Mouse (Mus musculus) hindlimb bud, embryonic 11.5 days (tissue): ENCODE measurements around the gene Tradd.
A peak's percentile ranks its signal among the peaks of the same experiment; 100 is the strongest.

Source experiments
- DNase-seq: peaks from one replicate; pipeline ENCODE4 v3.0.0-alpha.2; 2012; ENCODE audit warnings: low read depth, low spot score; ENCODE audit errors: extremely low spot score

Tradd gene

DNA sequence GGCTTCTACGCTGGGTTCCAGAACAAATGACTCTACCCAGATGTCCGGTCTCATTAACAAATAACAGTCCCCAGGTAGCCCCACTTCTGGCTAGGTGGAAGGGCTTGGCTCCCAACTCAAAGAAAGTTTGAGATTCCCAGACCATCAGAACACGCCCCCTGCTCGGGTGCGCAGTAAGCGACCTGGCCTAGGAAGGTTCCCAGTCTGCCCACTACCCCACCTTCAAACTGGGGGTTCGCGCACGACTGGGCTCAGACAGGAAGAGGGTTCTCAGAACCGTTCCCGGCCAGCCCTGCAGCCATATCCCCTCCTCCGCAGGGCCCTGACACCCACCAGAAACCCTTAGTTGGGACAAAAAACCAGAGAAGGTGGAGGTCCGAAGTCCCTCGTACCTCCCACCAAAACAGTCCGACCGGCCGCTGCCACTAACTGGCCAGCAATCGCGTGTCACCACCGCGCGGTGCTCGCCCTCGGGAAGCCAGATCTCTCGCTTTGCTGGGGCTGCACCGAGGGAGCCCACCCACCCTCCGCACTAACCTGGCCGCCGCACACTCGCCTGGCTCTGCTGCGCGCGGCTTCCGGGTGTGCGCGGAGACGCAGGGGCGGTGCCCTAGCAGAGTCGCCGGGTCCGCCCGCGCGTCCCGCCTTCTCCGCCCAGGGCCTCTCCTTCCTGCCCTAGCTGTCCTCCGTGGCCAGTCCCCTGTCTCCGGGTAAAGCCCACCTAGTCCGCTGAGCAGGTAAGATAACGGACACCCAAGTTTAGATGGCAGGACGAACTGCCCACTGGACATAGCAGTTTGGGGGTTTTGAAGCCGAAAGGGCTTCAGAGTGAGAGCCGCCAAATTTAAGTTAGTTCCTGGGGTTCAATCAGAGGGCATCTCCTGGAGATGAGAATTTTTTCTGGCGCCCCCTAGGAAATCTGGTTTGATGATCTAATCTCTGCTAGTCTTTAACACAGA, at the start of gene Tradd, which contains the start of gene Fbxl8:
Gene Tradd (minus strand): TSS at position 586 of the 959 bp plus-strand sequence.
Gene Fbxl8 (plus strand): TSS at position 625 of the 959 bp plus-strand sequence.
- DNase-seq = no peak

DNA sequence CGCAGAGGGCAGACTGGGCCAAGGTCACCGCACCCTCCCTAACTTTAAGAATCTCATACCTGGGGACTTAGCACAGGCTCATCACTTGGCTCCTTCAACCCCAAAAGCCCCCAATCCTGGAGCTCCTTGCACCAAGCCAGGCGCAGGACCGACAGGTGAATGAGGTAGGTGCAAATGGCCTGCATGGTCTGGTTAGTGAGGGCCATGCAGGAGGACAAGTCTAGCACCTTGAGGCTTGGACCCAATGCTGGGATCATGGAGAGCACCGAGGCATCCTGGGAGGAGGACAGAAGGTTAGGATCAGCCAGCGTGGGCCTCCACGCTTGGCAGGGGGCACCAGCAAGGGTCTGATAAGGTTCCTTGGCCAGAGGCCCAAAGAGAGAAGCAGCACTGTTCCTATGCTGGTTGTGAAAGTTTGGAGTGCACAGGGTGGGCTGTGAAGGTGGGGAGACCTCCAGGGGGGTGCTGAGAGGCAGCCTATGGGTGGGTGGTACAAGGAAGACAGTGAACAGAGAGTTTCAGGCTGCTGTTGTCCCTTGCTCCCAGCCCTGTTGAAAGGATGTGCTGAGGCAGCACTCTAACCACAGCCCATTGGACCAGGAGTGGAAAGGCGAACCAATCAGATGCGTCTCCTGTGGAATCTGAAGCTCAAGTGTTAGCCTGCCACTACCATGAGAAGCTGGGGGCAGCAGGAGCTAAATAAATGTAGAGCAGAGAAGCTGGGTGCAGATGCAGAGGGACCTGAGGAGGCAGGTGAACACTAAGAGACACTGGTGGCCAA, 49.4 kb upstream of the Tradd start:
- no peak for DNase-seq

DNA sequence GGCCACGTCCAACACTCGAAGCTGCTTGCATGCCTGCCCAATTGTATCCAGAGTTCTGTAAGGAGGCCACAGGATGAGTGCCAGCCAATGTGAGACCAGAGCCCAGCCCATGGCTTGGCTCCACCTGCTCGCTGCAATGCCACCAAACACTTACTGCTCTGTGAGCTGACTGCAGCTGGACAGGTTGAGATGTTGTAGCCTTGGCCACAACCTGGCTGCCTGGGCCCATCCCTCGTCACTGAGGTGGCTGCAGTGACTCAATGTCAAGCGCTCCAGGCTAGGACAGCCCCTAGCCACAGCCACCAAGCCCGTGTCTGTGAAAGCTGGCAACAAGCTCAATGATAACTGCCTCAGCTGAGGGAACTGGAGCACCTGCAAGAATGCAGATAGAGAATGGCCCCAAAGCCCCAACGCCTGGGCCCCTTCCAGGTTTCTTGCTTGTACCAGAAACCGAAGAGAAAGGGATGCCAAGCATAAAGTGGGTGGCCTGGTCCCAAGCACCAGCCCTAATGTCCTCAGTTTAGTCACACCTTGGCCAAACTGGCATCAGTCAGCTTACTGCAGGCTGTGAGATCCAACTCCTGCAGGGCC, 48.6 kb upstream of the Tradd start:
- no peak for DNase-seq

DNA sequence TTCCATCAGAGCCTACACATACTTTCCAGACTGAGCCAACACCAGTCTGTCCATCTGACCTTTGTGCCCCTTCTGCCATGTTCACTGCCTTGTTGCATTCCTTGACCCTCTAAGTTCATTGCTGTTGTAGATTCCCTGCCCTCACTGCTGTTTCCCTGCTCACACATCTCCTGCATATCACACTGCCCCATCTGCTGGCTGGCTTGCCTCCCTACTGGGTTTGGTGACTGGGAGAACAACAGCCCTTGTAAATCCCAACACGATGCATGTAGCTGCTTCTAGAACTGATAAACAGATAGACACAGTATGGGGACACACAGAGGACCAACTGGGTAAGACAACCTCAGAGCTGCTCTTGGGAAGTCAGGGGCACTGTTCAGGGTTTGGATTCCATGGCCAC, 47.3 kb upstream of the Tradd start:
- no peak for DNase-seq

DNA sequence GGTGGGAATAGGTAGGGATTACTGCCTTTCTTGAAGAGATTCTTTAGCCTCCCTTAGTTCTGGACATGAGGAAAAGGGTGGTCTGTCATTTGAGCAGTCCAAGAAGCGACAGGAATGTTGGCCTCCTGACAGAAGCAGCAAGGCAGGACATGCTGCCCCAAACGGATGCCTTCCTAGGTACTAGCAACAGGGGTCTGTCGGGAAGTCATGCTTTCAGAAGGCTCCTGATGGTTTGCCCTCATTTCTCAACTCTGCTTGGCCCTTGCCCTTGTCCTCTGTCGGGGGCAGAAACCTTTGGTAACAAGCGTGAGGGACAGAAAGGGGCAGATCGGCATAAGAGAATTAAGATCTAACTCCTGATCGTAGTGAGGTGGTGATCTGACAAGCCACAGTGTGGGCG, 45.7 kb upstream of the Tradd start:
- DNase-seq = no peak

DNA sequence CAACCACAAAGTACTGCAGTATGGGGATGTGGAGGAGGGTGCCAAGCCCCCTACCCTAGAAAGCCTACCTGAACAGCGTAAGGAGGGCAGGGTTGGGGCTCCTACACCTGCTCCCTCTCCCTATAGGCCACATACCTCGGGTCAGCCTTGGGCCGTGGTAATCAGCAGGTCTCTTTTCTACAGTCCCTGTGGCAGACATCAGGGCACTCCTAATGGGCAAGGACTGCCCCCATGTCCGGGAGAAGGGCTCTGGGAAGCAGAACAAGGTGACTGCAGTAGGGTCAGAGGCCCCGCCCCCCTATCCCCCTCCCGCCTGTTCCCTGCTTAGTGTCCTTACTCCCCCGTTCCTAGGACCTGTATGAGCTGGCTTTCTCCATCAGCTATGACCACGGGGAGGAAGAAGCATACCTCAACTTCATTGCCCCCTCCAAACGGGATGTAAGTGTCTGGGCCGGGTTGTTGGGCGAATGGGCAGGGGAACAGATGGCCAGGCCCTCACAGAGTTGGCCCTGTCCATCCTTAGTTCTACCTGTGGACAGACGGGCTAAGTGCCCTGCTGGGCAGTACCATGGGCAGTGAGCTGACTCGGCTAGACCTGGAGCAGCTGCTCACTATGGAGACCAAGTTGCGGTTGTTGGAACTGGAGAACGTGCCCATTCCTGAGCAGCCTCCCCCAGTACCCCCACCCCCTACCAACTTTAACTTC, 44.9 kb upstream of the Tradd start:
- no peak for DNase-seq

DNA sequence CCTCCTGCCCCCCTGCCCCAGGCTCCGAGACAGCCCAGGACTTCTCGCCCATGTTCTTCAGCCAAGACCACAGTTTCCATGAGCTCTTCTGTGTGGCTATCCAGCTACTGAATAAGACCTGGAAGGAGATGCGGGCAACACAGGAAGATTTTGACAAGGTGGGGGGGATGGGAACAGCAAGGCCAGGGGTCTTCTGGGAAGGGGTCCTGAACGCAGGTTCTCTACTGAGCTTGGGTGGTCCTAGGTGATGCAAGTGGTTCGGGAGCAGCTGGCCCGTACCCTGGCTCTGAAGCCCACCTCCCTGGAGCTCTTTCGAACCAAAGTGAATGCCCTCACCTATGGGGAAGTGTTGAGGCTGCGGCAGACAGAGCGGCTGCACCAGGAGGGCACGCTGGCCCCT, 44.0 kb upstream of the Tradd start:
- DNase-seq = no peak

DNA sequence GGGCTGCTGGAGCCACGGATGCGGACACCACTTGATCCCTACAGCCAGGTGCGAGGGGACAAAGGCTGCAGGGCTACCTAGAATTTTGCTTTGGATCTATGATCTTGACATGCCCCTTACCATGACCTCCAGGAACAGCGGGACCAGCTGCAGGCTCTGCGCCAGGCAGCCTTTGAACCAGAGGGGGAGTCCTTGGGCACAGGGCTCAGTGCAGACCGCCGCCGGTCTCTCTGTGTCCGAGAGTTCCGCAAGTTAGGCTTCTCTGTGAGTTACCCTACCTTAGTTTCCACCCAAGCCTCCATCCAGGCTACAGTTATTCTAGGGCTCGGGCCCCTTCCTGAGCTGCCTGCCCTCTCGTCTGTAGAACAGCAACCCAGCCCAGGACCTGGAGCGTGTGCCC, 43.3 kb upstream of the Tradd start:
- DNase-seq = no peak

DNA sequence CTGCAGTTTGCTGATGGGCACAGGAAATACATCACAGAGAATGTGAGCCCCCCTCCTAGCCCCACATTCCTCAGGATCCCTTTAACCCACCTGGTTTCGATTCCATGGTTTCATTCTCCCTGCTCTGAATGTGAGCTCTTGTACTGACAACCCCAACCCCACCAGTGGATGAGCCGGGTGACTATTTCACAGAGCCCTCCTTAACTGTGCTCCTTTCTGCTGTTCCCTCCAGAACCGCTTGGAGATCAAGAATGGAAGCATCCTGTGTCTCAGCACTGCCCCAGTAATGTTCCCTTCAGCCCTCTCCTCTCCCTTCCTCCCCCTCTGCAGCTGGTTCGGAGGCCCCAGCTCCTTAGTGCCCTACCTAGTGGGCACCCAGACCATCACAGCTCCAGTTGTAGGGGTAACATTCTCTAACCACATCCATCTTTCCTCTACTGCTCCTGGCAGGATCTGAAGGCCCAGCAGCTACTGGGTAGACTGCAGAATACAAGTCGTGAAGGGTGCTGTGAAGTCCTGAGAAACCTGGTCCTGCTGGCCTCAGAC, 41.8 kb upstream of the Tradd start:
- DNase-seq = no peak

DNA sequence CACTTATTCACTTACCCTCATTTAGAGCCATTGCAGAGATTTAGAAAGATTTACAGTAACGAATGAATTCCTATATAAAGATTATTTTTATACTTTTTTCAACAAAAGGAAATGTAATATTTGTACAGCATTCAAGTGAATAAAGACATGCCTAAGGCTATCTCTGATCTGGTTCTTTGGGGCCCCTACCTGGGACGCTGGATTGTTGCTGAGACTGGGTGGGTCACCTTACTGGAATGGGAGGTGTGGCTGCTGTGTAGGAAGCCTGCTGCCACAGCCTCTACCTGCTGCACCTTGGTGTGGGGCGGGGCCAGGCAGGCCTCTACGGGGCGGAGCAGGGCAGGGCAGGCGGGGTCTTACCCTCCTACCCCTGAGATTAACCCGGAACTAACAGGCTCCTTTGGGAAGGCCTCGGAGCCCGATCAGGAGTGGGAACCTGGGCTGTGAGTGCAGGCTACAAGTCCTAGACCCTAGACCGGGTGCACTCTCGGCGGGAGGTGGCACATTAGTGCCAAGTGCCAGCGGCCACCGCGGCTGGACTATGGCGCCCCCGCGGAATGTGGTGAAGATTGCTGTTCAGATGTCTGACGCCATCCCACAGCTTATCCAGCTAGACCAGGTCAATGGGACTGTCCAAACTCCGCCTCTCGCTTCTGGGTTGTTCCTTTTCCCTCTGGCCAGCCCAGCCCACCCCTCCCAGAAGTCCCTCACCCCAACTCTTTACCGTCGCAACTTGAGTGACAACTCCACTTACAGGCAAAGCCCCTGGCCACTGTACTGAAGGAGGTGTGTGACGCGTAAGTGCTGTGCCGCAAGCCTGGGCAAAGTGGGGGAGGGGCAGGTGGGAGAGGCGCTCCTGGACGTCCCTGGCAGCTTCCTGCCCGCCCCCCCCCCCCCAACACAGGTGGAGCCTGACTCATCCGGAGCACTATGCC, 41.1 kb upstream of the Tradd start, which contains the start of gene Elmo3:
Gene Elmo3 (plus strand): TSS at position 391 of the 935 bp plus-strand sequence.
- no peak for DNase-seq

DNA sequence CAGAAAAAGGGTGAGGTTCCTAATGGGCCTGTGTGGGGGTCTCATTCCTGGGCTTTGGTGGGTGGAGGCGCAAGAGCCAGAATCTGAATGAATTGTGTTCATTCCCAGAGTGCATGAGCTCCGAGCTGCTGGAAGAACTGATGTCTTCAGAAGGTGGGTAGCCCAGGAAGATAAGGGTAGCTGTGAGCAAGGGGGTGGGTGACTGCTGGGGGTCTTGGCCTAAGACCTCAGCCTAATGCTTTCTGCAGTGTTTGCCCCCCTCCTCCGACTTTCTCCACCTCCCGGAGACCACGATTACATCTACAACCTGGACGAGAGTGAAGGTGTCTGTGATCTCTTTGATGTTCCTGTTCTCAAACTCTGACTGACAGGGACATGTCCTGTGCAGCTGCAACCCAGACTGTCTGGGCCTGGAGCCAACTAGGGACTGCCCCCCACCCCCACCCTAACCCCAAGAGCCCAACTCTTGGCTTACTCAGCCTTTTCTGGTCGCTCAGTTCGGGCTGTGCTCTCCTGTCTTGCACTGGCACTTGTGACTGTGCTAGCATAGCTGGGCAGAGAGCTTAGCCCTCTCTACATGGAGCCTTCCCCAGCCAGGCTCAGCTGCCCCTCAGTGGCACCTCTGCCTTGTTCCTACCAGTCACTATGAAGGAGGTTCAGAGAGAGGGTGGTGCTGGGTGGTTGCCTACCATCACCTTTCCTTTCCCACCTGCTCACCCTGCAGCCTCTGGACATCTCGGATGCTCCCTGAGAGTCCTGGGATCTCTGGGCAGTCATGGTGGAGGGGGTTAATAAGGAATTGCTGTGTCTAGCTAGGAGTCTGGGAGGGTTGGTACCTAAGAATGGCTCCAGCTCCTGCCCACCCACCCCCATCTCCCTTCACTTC, 40.2 kb upstream of the Tradd start:
- no peak for DNase-seq

DNA sequence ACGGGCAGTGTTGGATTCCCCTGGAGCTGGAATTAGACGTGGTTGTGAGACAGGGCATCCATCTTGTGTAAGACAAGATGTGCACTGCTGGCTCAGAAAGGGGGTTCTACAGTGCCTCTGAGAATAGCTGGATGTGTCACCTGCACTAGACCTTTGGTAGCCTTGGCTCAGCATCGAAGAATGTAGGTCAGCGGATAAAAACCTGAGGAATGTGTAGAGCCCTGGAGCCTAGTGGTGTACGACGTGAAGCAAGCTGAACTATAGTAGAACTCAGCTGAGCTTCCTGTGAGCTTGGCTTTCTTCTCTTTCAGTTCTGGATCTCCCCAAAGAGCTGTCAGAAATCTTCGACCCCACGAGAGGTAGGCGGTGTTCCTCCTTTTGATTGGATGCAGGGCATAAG, 39.5 kb upstream of the Tradd start:
- DNase-seq = no peak

DNA sequence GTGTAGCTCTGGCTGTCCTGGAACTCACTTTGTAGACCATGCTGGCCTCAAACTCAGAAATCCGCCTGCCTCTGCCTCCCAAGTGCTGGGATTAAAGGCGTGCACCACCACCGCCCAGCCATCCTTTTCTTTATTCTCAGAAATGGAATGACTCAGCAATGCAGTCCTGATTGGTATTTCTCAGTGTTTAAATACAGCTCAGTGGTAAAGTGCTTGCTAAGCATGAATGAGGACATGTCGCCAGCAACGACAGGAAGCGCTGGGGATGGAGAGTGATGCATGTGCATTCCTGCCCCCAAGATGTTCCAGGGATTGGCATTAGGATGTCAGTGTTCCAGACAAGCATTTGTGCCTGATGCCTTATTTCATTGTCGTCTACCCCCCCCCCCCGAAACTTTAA, 39.0 kb upstream of the Tradd start:
- DNase-seq = no peak

DNA sequence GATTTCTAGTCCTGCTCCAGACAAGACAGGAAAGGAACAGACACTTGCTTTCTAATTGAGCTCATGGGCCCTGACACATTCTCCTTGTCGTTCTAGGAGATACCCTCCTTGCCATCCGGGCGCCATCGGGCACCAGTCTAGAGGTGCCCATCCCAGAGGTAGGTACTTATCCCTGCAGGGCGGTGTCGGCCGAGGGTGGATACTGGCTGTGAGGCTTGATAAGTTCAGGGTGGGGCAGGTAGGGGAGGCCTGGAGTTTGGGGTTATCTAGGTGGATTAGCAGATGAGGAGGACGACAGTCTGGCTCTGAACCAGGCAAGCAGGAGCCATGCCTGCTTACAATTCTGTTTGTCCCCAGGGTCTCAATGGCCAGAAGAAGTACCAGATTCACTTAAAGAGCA, 35.6 kb upstream of the Tradd start:
- DNase-seq = no peak

DNA sequence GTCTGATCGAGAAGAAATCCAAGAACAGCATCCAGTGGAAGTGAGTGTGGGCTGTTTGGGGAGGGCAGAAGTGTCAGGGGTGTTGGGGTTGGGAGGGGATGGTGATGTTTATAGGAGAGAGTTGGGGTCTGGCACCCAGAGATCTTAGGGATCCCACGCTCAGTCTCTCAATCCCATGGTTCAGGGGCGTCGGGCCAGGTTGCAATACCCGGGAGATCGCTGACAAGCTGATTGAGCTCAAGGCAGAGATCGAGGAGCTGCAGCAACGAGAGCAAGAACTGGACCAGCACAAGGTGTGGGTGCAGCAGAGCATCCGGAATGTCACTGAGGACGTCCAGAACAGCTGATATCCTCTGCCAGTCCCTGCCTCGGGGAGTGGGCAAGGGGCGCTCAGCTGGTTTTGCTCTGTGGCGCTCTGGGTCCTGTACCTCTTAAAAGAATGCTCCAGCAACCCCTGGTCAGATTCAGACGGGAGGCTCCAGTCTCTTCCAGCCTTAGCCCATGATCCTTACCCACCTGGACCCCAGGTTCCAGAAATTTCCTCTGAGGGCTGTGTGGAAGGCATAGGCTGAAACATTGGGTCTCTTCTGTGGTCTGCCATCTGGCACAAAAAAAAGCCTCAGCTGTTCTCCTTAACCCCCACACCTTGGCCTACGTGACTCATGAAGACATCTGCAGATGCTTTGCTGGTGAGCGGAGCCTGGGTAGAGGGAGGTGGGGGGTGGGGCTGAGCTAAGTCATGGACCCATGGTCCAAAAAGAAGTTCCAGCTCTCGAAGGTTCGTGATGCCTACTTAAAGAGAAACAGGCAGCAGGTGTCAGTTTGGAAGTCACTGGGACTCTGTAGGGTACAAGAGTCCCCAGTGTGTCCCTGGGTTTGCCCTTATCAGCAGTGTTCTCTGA, 34.2 kb upstream of the Tradd start:
- no peak for DNase-seq

DNA sequence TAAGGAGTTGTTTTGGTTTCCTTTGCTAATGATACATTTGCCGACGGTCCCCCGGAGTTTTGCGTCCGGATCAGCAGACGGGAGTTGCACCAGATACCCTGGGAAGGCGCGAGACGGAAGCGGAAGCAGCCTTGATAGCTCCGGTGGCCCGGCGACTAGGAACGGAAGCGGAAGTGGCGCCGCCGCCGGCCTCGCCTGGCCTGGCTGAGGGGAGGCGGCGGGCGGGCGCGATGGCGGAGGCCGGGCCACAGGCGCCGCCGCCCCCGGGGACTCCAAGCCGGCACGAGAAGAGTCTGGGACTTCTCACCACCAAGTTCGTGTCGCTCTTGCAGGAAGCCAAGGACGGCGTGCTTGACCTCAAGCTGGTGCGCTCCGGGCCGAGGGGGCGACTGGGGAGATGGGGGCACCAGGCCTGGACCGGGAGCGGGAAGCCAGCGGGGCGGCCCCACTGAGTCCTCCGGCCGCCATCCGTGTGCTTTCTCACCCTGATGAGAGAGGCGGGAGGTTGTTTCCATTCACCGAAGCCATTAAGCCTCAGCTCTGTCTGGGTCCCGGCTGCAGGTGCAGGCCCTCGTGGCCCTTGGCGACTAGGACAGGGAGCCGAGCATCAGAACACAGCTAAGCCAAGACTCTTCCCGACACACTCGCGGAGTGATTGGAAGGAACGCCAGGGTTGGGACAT, 33.2 kb upstream of the Tradd start, which contains the start of gene E2f4:
Gene E2f4 (plus strand): TSS at position 153 of the 682 bp plus-strand sequence.
- DNase-seq = peak; percentile 61
